Mouse (Mus musculus): ENCODE results near the gene Galnt14.

DNA sequence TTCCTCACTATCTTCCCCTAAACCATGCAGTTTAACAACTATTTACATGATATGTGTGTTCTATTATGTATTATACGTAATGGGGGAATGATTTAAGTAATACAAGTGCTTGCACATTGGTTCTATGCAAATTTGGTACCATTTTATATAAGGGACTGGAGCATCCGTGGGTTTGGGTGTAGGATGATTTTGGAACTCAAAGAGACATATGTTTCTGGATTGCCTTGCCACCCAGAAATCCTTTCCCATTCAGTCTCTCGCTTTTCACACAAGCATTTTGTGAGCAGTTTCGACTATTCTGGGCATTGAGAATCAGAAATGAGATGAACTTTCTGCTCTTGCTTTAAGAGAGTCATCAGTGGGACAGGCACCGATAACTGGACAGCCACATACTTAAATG is 190.9 kb downstream of the Galnt14 start:
- TF ChIP-seq EP300 (IDR thresholded peaks at IDR 0.05; ENCODE audit: insufficient read depth, low read depth, low read length) (no peak), POLR2A (IDR thresholded peaks at IDR 0.05; ENCODE audit: insufficient read depth, low read depth, low read length) (no peak), CTCF (IDR thresholded peaks at IDR 0.05) (no peak)
